Mouse (Mus musculus) ES-Bruce4 (cell line): ENCODE data around the gene Pgrmc2. TPM values are rescaled to one million over a fixed set of nuclear protein-coding genes. Genes with fewer than 3 reads are reported as not detected.

Experiments used
- H3K27ac ChIP-seq: 2 replicates; pipeline ENCODE4 v1.5.1; 2012; ENCODE audit warnings: low read length, inconsistent platforms; ENCODE audit not compliant: insufficient read depth
- H3K27me3 ChIP-seq: 2 replicates; pipeline ENCODE4 v1.6.1; 2012; ENCODE audit warnings: mild to moderate bottlenecking, low read length, inconsistent platforms; ENCODE audit not compliant: control insufficient read depth, poor library complexity, insufficient read depth, severe bottlenecking
- H3K36me3 ChIP-seq: 2 replicates; pipeline ENCODE4 v1.6.1; 2012; ENCODE audit warnings: inconsistent platforms, mild to moderate bottlenecking, low read length, moderate library complexity; ENCODE audit not compliant: control insufficient read depth, poor library complexity, insufficient read depth, severe bottlenecking
- H3K4me1 ChIP-seq: one replicate; pipeline ENCODE4 v1.8.1; 2011; ENCODE audit warnings: low read length; ENCODE audit not compliant: control insufficient read depth, insufficient read depth
- H3K4me3 ChIP-seq: 2 replicates; pipeline ENCODE4 v1.5.1; 2011; ENCODE audit warnings: low read depth, mild to moderate bottlenecking, low read length
- H3K9ac ChIP-seq: 2 replicates; pipeline ENCODE4 v1.6.1; 2012; ENCODE audit warnings: low read depth, mild to moderate bottlenecking, inconsistent platforms; ENCODE audit not compliant: poor library complexity, severe bottlenecking
- H3K9me3 ChIP-seq: replicated peaks from 2 replicates; pipeline ENCODE4 v1.6.1; 2012; ENCODE audit warnings: mild to moderate bottlenecking, low read length, inconsistent platforms; ENCODE audit not compliant: control insufficient read depth, poor library complexity, insufficient read depth, severe bottlenecking
- CTCF ChIP-seq: IDR thresholded peaks from one replicate; pipeline ENCODE4 v1.8.1; 2011; ENCODE audit warnings: low read depth, low read length
- EP300 ChIP-seq: IDR thresholded peaks from 2 replicates; pipeline ENCODE4 v1.6.1; 2011; ENCODE audit warnings: low read depth, low read length; ENCODE audit not compliant: insufficient read depth
- POLR2A ChIP-seq: IDR thresholded peaks from one replicate; pipeline ENCODE4 v1.8.1; 2011; ENCODE audit warnings: low read length; ENCODE audit not compliant: insufficient read depth
- polyA plus RNA-seq: library from polyadenylated mRNA; stranded (reverse); fragments of >200 nt; gene quantifications from 2 replicates; pipeline ENCODE4 v1.2.4, GENCODE M21; 2011; ENCODE audit warnings: low read depth; ENCODE audit not compliant: missing spikeins, insufficient read depth, insufficient read length

Gene Pgrmc2
- polyA plus RNA-seq, 1 experiment, result 48.0 TPM

- TF ChIP-seq POLR2A (no peak), CTCF (no peak), EP300 (no peak)
- Histone ChIP-seq H3K4me1 (no peaks in the 10 kb centered on the region), H3K27ac (no peak overlapping the region), H3K4me3 (no peak overlapping the region), H3K36me3 (peaks cover 8% of the 10 kb centered on the region), H3K9me3 (no peaks in the 10 kb centered on the region), H3K9ac (no peak overlapping the region), H3K27me3 (no peaks in the 10 kb centered on the region)
Observed at GRCm38 (mm10) chr3:41062758-41063157, 20.1 kb downstream of the Pgrmc2 start.

GRCm38 (mm10) chr3:41061831-41062565 lies 20.8 kb downstream of the Pgrmc2 start:
- Histone ChIP-seq H3K27ac (no peak overlapping the region), H3K9me3 (no peaks in the 10 kb centered on the region), H3K4me1 (no peaks in the 10 kb centered on the region), H3K27me3 (no peaks in the 10 kb centered on the region), H3K4me3 (no peak overlapping the region), H3K36me3 (peaks cover 2% of the 10 kb centered on the region; the same call in 1 of the 2 replicates), H3K9ac (no peak overlapping the region)
- TF ChIP-seq CTCF, result no peak
- no peak for TF ChIP-seq POLR2A
- TF ChIP-seq EP300, result no peak

GRCm38 (mm10) chr3:41059249-41059648 lies 23.6 kb downstream of the Pgrmc2 start:
- H3K4me3 ChIP-seq, result no peak overlapping the region
- no peak for TF ChIP-seq EP300
- no peak for TF ChIP-seq POLR2A
- TF ChIP-seq CTCF, result no peak
- no peaks in the 10 kb centered on the region for H3K9me3 ChIP-seq
- no peak overlapping the region for H3K9ac ChIP-seq
- no peak overlapping the region for H3K27ac ChIP-seq
- H3K36me3 ChIP-seq, result no peaks in the 10 kb centered on the region
- H3K27me3 ChIP-seq, result no peaks in the 10 kb centered on the region
- no peaks in the 10 kb centered on the region for H3K4me1 ChIP-seq

- Histone ChIP-seq H3K4me3 (no peak overlapping the region), H3K9me3 (no peaks in the 10 kb centered on the region), H3K9ac (no peak overlapping the region), H3K27me3 (no peaks in the 10 kb centered on the region), H3K27ac (no peak overlapping the region), H3K36me3 (no peaks in the 10 kb centered on the region), H3K4me1 (no peaks in the 10 kb centered on the region)
- no peak for TF ChIP-seq EP300
- no peak for TF ChIP-seq POLR2A
- TF ChIP-seq CTCF, result no peak
Observed at GRCm38 (mm10) chr3:41058395-41058794, 24.5 kb downstream of the Pgrmc2 start.

GRCm38 (mm10) chr3:41053334-41053733 lies 29.5 kb downstream of the Pgrmc2 start:
- no peak overlapping the region for H3K9ac ChIP-seq
- no peaks in the 10 kb centered on the region for H3K27me3 ChIP-seq
- H3K4me3 ChIP-seq, result no peak overlapping the region
- H3K4me1 ChIP-seq, result no peaks in the 10 kb centered on the region
- no peaks in the 10 kb centered on the region for H3K36me3 ChIP-seq
- no peak overlapping the region for H3K27ac ChIP-seq
- TF ChIP-seq POLR2A (no peak), CTCF (no peak), EP300 (no peak)
- H3K9me3 ChIP-seq, result no peaks in the 10 kb centered on the region

GRCm38 (mm10) chr3:41047838-41048237 lies 35.0 kb downstream of the Pgrmc2 start:
- Histone ChIP-seq H3K36me3 (no peaks in the 10 kb centered on the region), H3K4me1 (no peaks in the 10 kb centered on the region), H3K9ac (no peak overlapping the region), H3K27me3 (no peaks in the 10 kb centered on the region), H3K9me3 (no peaks in the 10 kb centered on the region), H3K27ac (no peak overlapping the region), H3K4me3 (no peak overlapping the region)
- no peak for TF ChIP-seq EP300
- no peak for TF ChIP-seq CTCF
- no peak for TF ChIP-seq POLR2A
